Mouse (Mus musculus) brain, embryonic 14.5 days (tissue): ENCODE measurements around the gene Pdik1l. TPM values are rescaled to one million over a fixed set of nuclear protein-coding genes. Genes with fewer than 3 reads are reported as not detected.
A peak's percentile ranks its signal among the peaks of the same experiment; 100 is the strongest.
"Not testable (repeated sequence)": the region's sequence is repeated elsewhere in the genome, so short reads cannot be mapped to it uniquely, and the experiment has no call there.

Experiments used
- DNase-seq: peaks from one replicate; pipeline ENCODE4 v3.0.0-alpha.2; 2011; ENCODE audit warnings: low read depth
- CTCF ChIP-seq: fragments of 200-500 bp; IDR thresholded peaks from 2 replicates; pipeline ENCODE4 v1.5.1; 2012; ENCODE audit warnings: inconsistent platforms, mild to moderate bottlenecking, moderate library complexity, borderline replicate concordance; ENCODE audit not compliant: insufficient read depth, insufficient read length; ENCODE audit errors: extremely low read depth
- POLR2A ChIP-seq: fragments of 200-500 bp; IDR thresholded peaks from 2 replicates; pipeline ENCODE4 v1.6.1; 2012; ENCODE audit warnings: mild to moderate bottlenecking, inconsistent platforms, borderline replicate concordance; ENCODE audit not compliant: poor library complexity, insufficient read depth, insufficient read length, severe bottlenecking; ENCODE audit errors: extremely low read depth
- polyA plus RNA-seq: library from polyadenylated mRNA; depleted of rRNA; stranded (reverse); fragments of >200 nt; gene quantifications from 2 replicates; pipeline ENCODE4 v1.2.3, GENCODE M21; 2012

Pdik1l gene
- polyA plus RNA-seq, 1 experiment: 20.7 TPM

DNA sequence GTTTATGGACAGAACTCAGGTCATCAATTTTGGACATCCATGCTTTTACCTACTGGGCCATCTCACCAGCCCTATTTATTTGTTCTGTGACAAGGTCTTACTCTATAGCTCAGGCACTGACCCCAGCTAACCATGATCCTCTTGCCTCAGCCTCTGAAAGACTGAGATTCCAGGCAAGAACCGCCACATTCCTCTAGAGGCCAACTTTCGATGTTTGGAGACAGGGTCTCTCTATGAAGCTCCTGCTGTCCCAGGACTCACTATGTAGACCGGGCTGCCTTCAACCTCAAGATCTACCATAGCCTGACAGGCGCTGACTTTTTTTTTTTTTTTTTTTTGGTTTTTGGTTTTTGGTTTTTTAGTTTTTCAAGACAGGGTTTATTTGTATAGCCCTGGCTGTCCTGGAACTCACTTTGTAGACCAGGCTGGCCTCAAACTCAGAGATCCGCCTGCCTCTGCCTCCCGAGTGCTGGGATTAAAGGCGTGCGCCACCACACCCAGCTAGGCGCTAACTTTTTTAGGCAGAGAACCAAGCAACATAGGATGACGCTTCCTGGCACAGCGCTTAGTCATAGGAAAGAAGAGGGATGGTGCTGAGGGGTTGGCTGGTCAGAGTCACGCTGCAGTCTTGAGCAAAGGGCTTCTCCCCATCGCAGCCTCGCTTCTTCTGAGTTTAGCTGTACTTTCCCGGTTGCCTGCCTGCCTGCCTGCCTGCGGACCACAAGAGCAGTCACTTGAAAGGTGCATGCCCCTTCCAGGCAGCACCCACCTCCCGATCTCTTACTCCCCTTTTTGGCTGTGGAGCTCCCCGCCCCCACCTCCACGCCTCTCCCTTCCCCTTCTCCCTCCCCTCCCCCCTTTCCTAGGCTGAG, 11.2 kb upstream of the Pdik1l start:
- no peak for TF ChIP-seq CTCF
- no peak for TF ChIP-seq POLR2A
- DNase-seq: no peak

DNA sequence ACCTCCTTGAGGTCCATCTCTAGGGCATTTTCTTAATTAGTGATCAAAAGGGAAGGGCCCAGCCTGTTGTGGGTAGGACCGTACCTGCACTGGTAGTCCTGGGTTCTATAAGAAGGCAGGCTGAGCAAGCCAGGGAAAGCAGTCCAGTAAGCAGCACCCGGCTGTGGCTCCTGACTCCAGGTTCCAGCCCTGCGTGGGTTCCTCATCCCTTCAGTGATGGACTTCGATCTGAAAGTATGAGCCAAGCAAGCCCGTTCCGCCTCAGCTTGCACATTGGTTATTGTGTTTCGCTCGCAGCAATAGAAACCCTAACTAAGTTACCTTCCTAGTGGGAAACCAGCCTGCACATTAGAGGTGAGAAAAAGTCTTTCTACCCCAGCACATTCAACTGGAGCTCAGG, 9.7 kb upstream of the Pdik1l start:
- TF ChIP-seq CTCF: no peak
- no peak for TF ChIP-seq POLR2A
- DNase-seq: no peak

DNA sequence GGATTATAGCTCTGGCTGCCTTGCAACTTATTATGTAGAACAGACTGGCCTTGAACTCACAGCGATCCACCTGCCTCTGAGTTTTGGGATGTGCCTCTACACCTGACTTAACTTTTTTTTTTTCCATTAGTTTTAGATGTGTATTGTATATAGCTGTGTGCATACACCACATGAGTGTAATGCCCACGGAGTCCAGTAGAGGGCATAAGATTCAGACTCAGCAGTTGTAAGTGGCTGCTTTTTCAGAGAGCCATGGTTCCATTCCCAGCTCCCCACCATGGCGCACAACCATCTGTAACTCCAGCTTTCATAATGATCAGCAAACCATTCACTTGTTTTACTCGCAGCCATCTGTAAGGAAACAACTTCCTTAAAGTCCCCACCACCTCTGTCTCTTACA, 8.8 kb upstream of the Pdik1l start:
- TF ChIP-seq POLR2A (no peak), CTCF (peak; percentile 14; the same call in 1 of the 2 replicates)
- no peak for DNase-seq

DNA sequence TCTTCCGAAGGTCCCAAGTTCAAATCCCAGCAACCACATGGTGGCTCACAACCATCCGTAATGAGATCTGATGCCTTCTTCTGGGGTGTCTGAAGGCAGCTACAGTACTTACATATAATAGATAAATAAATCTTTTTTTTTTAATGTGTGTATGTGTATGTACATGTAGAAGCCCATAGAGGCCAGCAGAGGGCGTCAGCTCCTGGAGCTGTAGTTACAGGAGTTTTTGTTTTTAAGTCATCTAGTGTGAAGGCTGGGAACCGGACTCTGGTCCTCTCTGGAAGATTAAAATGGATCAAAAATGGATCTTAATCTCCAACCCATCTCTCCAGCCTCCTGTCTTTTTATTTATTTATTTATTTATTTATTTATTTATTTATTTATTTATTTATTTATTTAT, 8.4 kb upstream of the Pdik1l start:
- DNase-seq: not testable (repeated sequence)

DNA sequence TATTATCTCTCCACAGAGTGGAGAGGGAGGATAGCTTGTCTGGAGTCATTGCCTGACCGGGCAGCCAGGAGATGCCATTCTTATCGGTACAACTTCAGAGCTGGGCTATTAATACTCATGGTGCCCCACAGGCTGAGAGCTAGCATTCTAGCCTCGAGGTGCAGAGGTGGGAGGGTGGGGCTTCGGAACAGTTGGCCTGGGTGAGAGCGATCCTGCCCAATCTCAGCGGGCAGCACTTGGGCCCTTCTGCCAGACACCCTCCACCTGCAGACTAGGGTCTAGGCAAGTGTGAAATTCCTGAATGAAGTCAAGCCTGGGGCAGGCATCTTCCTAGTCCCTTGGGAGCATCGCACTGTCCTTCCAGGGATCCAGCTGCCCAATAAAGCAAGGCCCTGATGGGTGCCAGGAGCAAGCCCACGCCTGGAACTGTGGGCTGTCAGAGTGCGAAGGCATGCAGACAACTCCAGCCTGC, 6.0 kb upstream of the Pdik1l start:
- DNase-seq: no peak
- TF ChIP-seq POLR2A (no peak), CTCF (no peak)

DNA sequence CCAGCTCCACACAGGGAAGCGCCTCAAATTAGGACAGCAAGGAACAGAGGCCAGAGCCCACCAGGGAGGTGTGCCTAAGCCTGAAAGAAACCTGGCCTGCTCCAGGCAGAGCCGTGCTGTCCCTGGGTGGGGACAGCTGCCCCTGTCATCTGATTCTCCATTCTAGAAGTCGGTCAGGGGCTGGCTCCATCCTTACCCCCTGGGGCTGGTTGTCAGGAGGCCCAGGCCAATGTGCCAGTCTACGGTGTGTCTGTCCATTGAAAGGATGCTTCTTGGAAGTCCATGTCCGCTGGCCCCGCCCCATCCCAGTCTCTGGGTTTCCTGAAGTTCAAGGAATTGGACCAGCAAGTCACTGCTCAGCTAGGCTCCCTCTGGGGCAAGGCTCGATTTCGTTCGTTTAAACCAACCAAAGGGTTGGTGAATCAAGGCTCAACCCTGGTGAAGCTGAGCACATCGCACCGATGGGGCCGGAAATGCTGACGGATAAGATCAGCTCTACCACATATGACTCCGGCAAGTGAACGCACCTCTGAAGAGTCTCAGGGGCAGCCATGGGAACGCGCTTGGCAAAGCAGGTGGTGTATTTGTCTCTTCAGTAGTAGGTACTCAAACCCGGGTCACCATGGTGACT, 5.5 kb upstream of the Pdik1l start:
- no peak for DNase-seq
- TF ChIP-seq POLR2A (no peak), CTCF (no peak)

DNA sequence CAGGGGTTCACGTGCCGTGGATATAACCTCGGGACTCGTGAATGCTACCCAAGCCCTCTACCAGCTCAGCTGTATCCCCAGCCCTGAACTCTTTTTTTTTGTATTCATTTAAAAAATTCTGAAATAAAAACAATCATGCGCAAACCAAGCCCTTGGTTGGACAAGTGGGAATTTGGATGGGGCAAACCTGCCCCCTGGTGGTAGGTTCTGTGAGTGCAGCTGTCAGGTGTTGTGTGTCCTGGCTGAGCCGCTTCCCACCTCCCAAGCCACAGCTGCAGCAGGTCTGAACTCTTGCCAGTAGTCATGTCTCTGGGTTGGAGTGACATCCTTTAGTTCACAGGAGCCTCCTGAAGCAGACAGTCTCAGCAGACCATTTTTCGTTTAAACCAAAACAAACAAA, 4.4 kb upstream of the Pdik1l start:
- peak; percentile 95 for TF ChIP-seq CTCF
- TF ChIP-seq POLR2A: no peak
- DNase-seq: peak; percentile 83

DNA sequence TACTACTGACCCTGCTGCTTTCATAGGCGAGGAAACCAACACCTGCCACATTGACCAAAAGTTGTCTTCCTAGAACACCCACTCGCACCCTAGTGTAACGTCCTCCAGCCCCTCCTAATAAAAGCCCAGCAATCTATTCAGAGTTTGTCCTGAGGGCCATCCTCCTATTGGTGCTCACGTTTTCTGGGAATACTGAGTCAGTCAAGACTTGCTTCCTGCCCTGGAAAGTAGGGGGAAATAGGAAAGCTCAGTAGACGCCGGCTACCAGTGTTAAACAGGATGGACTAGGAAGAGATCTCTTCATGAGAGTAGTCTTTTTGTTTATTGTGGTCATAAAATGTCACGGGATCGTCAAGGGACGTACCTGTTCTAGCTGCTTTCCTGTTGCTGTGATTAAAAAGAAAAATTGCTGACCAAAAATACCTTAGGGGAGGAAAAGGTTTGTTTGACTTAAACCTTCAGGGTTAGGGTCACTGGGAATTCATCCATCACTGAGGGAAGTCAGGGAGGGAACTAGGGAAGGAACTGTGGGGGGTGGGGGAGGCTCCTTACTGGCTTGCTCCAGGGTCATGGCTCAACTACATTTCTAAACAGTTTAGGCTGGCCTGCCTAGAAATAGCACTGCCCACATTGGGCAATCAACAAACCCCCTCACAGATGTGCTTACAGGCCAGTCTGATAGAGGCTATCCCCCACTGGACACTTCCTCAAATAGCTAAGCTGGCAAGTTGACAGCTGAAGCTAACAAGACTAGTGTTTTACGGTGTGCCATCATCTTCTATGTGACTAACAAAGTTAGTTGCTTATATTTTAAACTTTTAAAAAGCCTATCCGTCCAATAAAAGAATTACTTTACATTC, 932 bp upstream of the Pdik1l start:
- TF ChIP-seq POLR2A (no peak), CTCF (no peak)
- peak; percentile 7 for DNase-seq

DNA sequence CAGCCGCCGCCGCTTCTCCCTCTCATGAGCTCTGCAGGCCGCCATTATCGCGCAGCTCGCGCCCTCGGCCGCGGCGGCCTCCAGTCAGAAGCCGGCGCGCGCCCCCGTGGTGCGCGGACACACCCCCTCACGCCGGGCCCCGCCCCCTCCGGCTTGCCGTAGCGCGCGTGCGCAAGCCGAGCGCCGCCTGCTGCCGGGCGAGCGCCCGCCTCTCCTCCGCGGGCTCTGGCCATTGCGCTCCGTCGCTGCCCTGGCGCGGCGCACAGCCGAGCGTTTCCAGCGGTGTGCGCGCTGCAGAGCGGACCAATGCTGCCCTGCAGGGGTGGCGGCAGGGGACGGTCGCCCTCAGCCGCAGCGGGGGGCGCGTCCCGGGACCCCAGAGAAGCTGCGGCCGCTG, 529 bp downstream of the Pdik1l start:
- TF ChIP-seq CTCF: peak; percentile 22; the same call in 1 of the 2 replicates
- peak; percentile 97 for TF ChIP-seq POLR2A

DNA sequence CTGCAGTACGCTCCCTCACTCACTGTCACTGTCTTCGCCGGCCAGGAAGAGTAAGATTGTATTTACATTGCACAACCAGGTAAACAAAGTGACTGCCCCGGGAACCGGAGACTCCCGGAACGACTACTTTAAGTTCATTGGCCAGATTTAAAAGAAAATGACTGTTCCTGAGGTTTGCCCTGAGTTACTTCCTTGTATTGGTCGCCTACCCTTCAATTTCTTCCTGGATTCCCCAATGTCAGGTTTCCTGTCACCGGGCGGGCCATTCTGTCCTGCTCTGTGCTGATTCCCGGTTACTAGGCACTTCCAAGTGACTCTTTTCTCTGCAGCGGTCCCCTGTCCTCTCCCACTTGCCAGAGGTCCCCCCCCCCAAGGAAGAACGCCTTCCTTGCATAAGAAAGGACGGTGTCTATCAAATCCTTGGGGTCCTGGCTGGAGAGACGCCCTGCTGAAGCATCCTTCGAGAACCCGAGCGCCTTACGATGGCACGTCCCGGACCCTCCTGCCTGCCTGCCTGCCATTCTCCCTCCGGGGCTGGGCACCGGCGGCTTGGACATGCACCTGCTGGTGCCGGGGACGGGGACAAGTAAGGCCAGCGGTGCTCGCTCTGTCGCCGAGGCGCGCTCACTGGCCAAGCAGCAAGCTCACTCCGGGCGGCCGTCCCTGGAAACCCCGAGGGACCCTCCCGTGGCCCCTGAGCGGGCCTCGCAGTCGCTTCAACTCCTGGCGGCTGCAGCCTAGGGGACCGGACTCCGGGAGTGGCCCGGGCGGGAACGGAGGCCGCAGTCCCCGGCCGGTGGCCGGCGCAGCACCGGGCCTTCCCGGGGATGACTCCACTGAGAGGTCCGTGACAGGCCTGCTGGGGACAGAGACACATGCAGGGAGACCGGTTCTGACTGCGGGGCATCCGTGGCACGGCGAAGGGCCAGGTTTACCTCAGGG, 1.2 kb downstream of the Pdik1l start:
- DNase-seq: no peak
- TF ChIP-seq POLR2A (no peak), CTCF (no peak)

More for the DNA sequence above, 529 bp downstream of the Pdik1l start:
- peak; percentile 97 for DNase-seq
